16 mouse cellular contexts compared by ENCODE assay signal in the genomic region with DNA sequence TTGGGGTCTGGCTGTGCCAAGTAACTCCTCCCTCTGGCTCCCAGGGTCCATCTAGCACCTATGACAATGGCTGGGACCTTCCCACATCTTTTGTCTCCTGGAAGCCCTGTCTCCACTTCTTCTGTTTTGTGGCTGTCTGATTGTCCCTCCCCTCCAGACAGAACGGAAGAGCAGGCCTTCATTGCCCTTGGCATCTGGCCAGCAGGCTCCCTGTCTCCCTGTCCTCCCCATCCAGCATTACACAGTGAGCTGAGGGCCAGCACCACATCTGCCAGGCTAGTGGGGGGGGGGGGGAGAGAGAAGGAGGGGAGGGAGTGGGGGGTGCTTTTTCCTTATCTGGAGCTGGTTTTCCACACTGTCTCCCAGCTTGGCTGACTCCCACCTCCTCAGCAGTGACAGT. TPM values are rescaled to one million over a fixed set of nuclear protein-coding genes. Genes with fewer than 3 reads are reported as not detected.
DNase-seq lines count a peak whose midpoint lies in the region; ATAC-seq and TF ChIP-seq lines count a peak whose summit lies in the region.
"Had no signal": no experiment of that assay in that cellular context is flagged by ENCODE, and none has a peak within 500 bp of the region (broad histone marks: within the 10 kb centered on the region; RNA-seq: fewer than 3 reads in every experiment).

No protein-coding gene starts in this region.

- 0 out of 2 replicates have a peak, but pooled peaks have one; percentile 44 for ATAC-seq in forebrain, embryonic 14.5 days
- ATAC-seq in forebrain, embryonic 12.5 days (ENCODE audit: low FRiP score) = no peak
- 0 out of 2 replicates have a peak, but pooled peaks have one; percentile 42 for ATAC-seq in stomach, embryonic 14.5 days (ENCODE audit: insufficient number of reproducible peaks, insufficient read depth, low FRiP score, low read depth)
- no peak for ATAC-seq in stomach, postnatal 0 days (ENCODE audit: low FRiP score, low TSS enrichment)
- ATAC-seq in midbrain, postnatal 0 days (ENCODE audit: low FRiP score) = no peak
- ATAC-seq: CD4-positive, CD25-positive, alpha-beta regulatory T cell, adult 4 months; forebrain, embryonic 15.5 days had no signal

- no peaks in the 10 kb centered on the region for H3K9me3 ChIP-seq in forebrain, embryonic 14.5 days (replicated peaks; ENCODE audit: control insufficient read depth, low read length)
- H3K9me3 ChIP-seq in forebrain, embryonic 12.5 days = no peaks in the 10 kb centered on the region
- H3K9me3 ChIP-seq in stomach, embryonic 14.5 days (ENCODE audit: control insufficient read depth, low read depth, low read length) = no peaks in the 10 kb centered on the region
- no peaks in the 10 kb centered on the region for H3K9me3 ChIP-seq in stomach, postnatal 0 days (ENCODE audit: control insufficient read depth, low read length)
- H3K9me3 ChIP-seq in midbrain, postnatal 0 days (ENCODE audit: low read length) = no peaks in the 10 kb centered on the region
- H3K9me3 ChIP-seq: embryonic facial prominence, embryonic 13.5 days; forebrain, embryonic 15.5 days; liver, embryonic 13.5 days had no signal

- H3K27me3 ChIP-seq in forebrain, embryonic 14.5 days (replicated peaks; ENCODE audit: control insufficient read depth, insufficient read depth, low read length) = no peaks in the 10 kb centered on the region
- no peaks in the 10 kb centered on the region for H3K27me3 ChIP-seq in forebrain, embryonic 12.5 days
- H3K27me3 ChIP-seq in stomach, embryonic 14.5 days (ENCODE audit: control insufficient read depth, insufficient read depth, low read length) = no peaks in the 10 kb centered on the region
- H3K27me3 ChIP-seq in stomach, postnatal 0 days (ENCODE audit: control insufficient read depth, insufficient read depth, low read length) = no peaks in the 10 kb centered on the region
- H3K27me3 ChIP-seq in midbrain, postnatal 0 days (ENCODE audit: insufficient read depth, low read length) = no peaks in the 10 kb centered on the region
- H3K27me3 ChIP-seq: embryonic facial prominence, embryonic 13.5 days; forebrain, embryonic 15.5 days; liver, embryonic 13.5 days had no signal

- no peak overlapping the region for H3K4me3 ChIP-seq in forebrain, embryonic 14.5 days (ENCODE audit: low read depth, low read length)
- no peak overlapping the region for H3K4me3 ChIP-seq in forebrain, embryonic 12.5 days (replicated peaks)
- no peak overlapping the region for H3K4me3 ChIP-seq in stomach, embryonic 14.5 days (ENCODE audit: low read depth, low read length)
- H3K4me3 ChIP-seq in stomach, postnatal 0 days (ENCODE audit: low read depth, low read length) = no peak overlapping the region
- H3K4me3 ChIP-seq in midbrain, postnatal 0 days (ENCODE audit: low read depth, low read length) = no peak overlapping the region
- no peak overlapping the region for H3K4me3 ChIP-seq in layer of hippocampus, adult 2 months
- H3K4me3 ChIP-seq: embryonic facial prominence, embryonic 13.5 days; forebrain, embryonic 15.5 days; liver, embryonic 13.5 days had no signal

- TF ChIP-seq EP300 in stomach, postnatal 0 days (optimal IDR thresholded peaks at IDR 0.05) = no peak

- H3K9ac ChIP-seq in forebrain, embryonic 14.5 days (ENCODE audit: low read length) = no peak overlapping the region
- no peak overlapping the region for H3K9ac ChIP-seq in forebrain, embryonic 12.5 days
- H3K9ac ChIP-seq in stomach, embryonic 14.5 days (replicated peaks; ENCODE audit: low read depth, low read length) = no peak overlapping the region
- H3K9ac ChIP-seq in stomach, postnatal 0 days (ENCODE audit: low read length) = no peak overlapping the region
- no peak overlapping the region for H3K9ac ChIP-seq in midbrain, postnatal 0 days (replicated peaks; ENCODE audit: low read length, poor library complexity, severe bottlenecking)
- H3K9ac ChIP-seq: embryonic facial prominence, embryonic 13.5 days; forebrain, embryonic 15.5 days; liver, embryonic 13.5 days had no signal

- H3K4me1 ChIP-seq in forebrain, embryonic 14.5 days (ENCODE audit: control insufficient read depth, insufficient read depth, low read length) = no peaks in the 10 kb centered on the region
- peaks cover 5% of the 10 kb centered on the region for H3K4me1 ChIP-seq in forebrain, embryonic 12.5 days
- H3K4me1 ChIP-seq in stomach, embryonic 14.5 days (ENCODE audit: control insufficient read depth, insufficient read depth, low read length) = no peaks in the 10 kb centered on the region
- no peaks in the 10 kb centered on the region for H3K4me1 ChIP-seq in stomach, postnatal 0 days (replicated peaks; ENCODE audit: control insufficient read depth, insufficient read depth)
- H3K4me1 ChIP-seq in midbrain, postnatal 0 days (ENCODE audit: insufficient read depth, low read length) = no peaks in the 10 kb centered on the region
- H3K4me1 ChIP-seq: embryonic facial prominence, embryonic 13.5 days; liver, embryonic 13.5 days had no signal

- no peak overlapping the region for H3K27ac ChIP-seq in forebrain, embryonic 14.5 days (ENCODE audit: low read depth, low read length)
- no peak overlapping the region for H3K27ac ChIP-seq in forebrain, embryonic 12.5 days
- H3K27ac ChIP-seq in stomach, embryonic 14.5 days (ENCODE audit: low read length) = no peak overlapping the region
- no peak overlapping the region for H3K27ac ChIP-seq in stomach, postnatal 0 days (replicated peaks)
- no peak overlapping the region for H3K27ac ChIP-seq in midbrain, postnatal 0 days (ENCODE audit: low read depth, low read length)
- H3K27ac ChIP-seq in layer of hippocampus, adult 2 months = no peak overlapping the region
- H3K27ac ChIP-seq: embryonic facial prominence, embryonic 13.5 days; forebrain, embryonic 15.5 days; liver, embryonic 13.5 days had no signal

- H3K4me2 ChIP-seq in forebrain, embryonic 14.5 days (ENCODE audit: low read length) = no peak overlapping the region
- H3K4me2 ChIP-seq in forebrain, embryonic 12.5 days = no peak overlapping the region
- no peak overlapping the region for H3K4me2 ChIP-seq in stomach, embryonic 14.5 days (replicated peaks; ENCODE audit: low read depth, low read length)
- H3K4me2 ChIP-seq in stomach, postnatal 0 days (replicated peaks; ENCODE audit: low read depth) = no peak overlapping the region
- no peak overlapping the region for H3K4me2 ChIP-seq in midbrain, postnatal 0 days (ENCODE audit: low read depth, low read length, poor library complexity, severe bottlenecking)
- H3K4me2 ChIP-seq: embryonic facial prominence, embryonic 13.5 days; forebrain, embryonic 15.5 days; heart, embryonic 11.5 days; liver, embryonic 13.5 days had no signal

- no peak for TF ChIP-seq CTCF in stomach, postnatal 0 days (IDR thresholded peaks at IDR 0.05; ENCODE audit: low read depth)
- TF ChIP-seq CTCF in midbrain, postnatal 0 days (IDR thresholded peaks at IDR 0.05) = no peak
- no peak for TF ChIP-seq CTCF in layer of hippocampus, adult 2 months (conservative IDR thresholded peaks at IDR 0.05)

- WGBS in forebrain, embryonic 14.5 days = 4% methylated on average over 1 of the region's 1 CpGs
- WGBS in forebrain, embryonic 12.5 days = 11% methylated on average over 1 of the region's 1 CpGs
- 7% methylated on average over 1 of the region's 1 CpGs for whole genome bisulfite sequencing in stomach, embryonic 14.5 days
- WGBS in stomach, postnatal 0 days = 21% methylated on average over 1 of the region's 1 CpGs
- 13% methylated on average over 1 of the region's 1 CpGs for WGBS in midbrain, postnatal 0 days

- DNase-seq in forebrain, embryonic 14.5 days (ENCODE audit: low spot score) = peak; percentile 32
- DNase-seq in kidney, postnatal 4 days = peak; percentile 12 to 16
- no peak for DNase-seq in kidney, adult 18-20 months
- no peak for DNase-seq in stomach, postnatal 0 days (ENCODE audit: low spot score)
- peak; percentile 53 for DNase-seq in midbrain, postnatal 0 days (ENCODE audit: low spot score)
- no peak for DNase-seq in layer of hippocampus, adult 2 months (ENCODE audit: low spot score in 2 of 2)
- DNase-seq: cerebellum, postnatal 36 days; liver, embryonic 13.5 days; lung, postnatal 36 days; right cerebral cortex, postnatal 14 days had no signal

- H3K36me3 ChIP-seq in forebrain, embryonic 14.5 days (ENCODE audit: control insufficient read depth, insufficient read depth, low read length) = no peaks in the 10 kb centered on the region
- no peaks in the 10 kb centered on the region for H3K36me3 ChIP-seq in forebrain, embryonic 12.5 days (replicated peaks)
- no peaks in the 10 kb centered on the region for H3K36me3 ChIP-seq in stomach, embryonic 14.5 days (ENCODE audit: control insufficient read depth, insufficient read depth, low read length)
- no peaks in the 10 kb centered on the region for H3K36me3 ChIP-seq in stomach, postnatal 0 days (ENCODE audit: control insufficient read depth, insufficient read depth, low read length)
- peaks cover 23% of the 10 kb centered on the region for H3K36me3 ChIP-seq in midbrain, postnatal 0 days (ENCODE audit: insufficient read depth, low read length)
- H3K36me3 ChIP-seq: embryonic facial prominence, embryonic 13.5 days; forebrain, embryonic 15.5 days; liver, embryonic 13.5 days had no signal

RNA-seq across cellular contexts. Expression of a gene that starts 53.8 kb away (rescaled TPM):
- 3.2 and 6.0 TPM in 2 replicates for polyA plus RNA-seq in forebrain, embryonic 14.5 days (2014; fragmentation: Nextera tagmentation; extraction: Ambion mirVana)
- 8.2 and 11.5 TPM in 2 replicates for polyA plus RNA-seq in forebrain, embryonic 12.5 days (2016; fragmentation: Nextera tagmentation; extraction: Ambion mirVana)
- 6.2 and 6.7 TPM in 2 replicates for polyA plus RNA-seq in stomach, embryonic 14.5 days (2014; fragmentation: Nextera tagmentation; extraction: Ambion mirVana)
- 2.6 and 2.9 TPM in 2 replicates for polyA plus RNA-seq in stomach, postnatal 0 days (2015; fragmentation: Nextera tagmentation; extraction: Ambion mirVana)
- total RNA-seq in midbrain, postnatal 0 days (2014; rRNA removed) = 67.0 and 134 TPM in 2 replicates
- polyA plus RNA-seq in midbrain, postnatal 0 days (2015; fragmentation: Nextera tagmentation; extraction: Ambion mirVana) = 10.0 and 15.4 TPM in 2 replicates
- 100 to 1,000 TPM; 207 to 219 TPM for total RNA-seq in layer of hippocampus, adult 2 months (2021)

Comparison
In these comparisons a context has a peak if more than half of its experiments do, and no peak if none do; other contexts are left out.
1. ATAC-seq: peak in forebrain, embryonic 14.5 days (single experiment) and stomach, embryonic 14.5 days (single experiment); none in forebrain, embryonic 12.5 days (single experiment), stomach, postnatal 0 days (single experiment) and midbrain, postnatal 0 days (single experiment).
2. DNase-seq: peak in forebrain, embryonic 14.5 days (single experiment), kidney, postnatal 4 days (2 of 2) and midbrain, postnatal 0 days (single experiment); none in kidney, adult 18-20 months (single experiment), stomach, postnatal 0 days (single experiment) and layer of hippocampus, adult 2 months (0 of 2).